Mouse (Mus musculus) liver, adult 2 months (tissue): Measurements from ENCODE around the gene Asphd1.

Source experiments
- CTCF ChIP-seq: fragments of 200-500 bp; IDR thresholded peaks from 2 replicates; pipeline ENCODE4 v1.5.1; 2011; ENCODE audit warnings: low read depth, low read length, control low read depth
- POLR2A ChIP-seq: fragments of 200-500 bp; IDR thresholded peaks from 2 replicates; pipeline ENCODE4 v1.6.1; 2011; ENCODE audit warnings: low read length, control low read depth; ENCODE audit not compliant: insufficient read depth; ENCODE audit errors: extremely low read depth

- TF ChIP-seq CTCF (no peak), POLR2A (0 out of 2 replicates have a peak, but pooled peaks have one; percentile 41)
These were observed 26.7 kb downstream of the Asphd1 start, which contains the start of gene Tmem219 for GRCm38 (mm10) chr7:126922624-126923060.
